Mouse (Mus musculus) liver, embryonic 14.5 days (tissue): ENCODE measurements around the gene Gm21961. TPM values are rescaled to one million over a fixed set of nuclear protein-coding genes. Genes with fewer than 3 reads are reported as not detected.
"Not testable (repeated sequence)": the region's sequence is repeated elsewhere in the genome, so short reads cannot be mapped to it uniquely, and the experiment has no call there.

Experiments
- ATAC-seq: fragments of 200-750 bp; cut with Nextera tagmentation; 2 replicates; pipeline ENCODE4 v1.8.0; 2017; ENCODE audit warnings: moderate number of reproducible peaks, mild to moderate bottlenecking, moderate library complexity; ENCODE audit not compliant: insufficient read depth
- DNase-seq, 3 experiments: peaks; one replicate each; pipeline ENCODE4 v3.0.0-alpha.2; 2012 to 2013; ENCODE audit warnings: low read depth in 3 of 3, low spot score in 3 of 3
- H3K27ac ChIP-seq: fragments of 300-500 bp; sonication (generic); 2 replicates; pipeline ENCODE4 v1.5.1; 2014; ENCODE audit warnings: moderate library complexity, mild to moderate bottlenecking, control low read depth, inconsistent platforms
- H3K27me3 ChIP-seq: fragments of 300-500 bp; sonication (generic); 2 replicates; pipeline ENCODE4 v1.6.1; 2014; ENCODE audit warnings: mild to moderate bottlenecking, low read length, moderate library complexity; ENCODE audit not compliant: control insufficient read depth, insufficient read depth
- H3K36me3 ChIP-seq: fragments of 300-500 bp; sonication (generic); replicated peaks from 2 replicates; pipeline ENCODE4 v1.6.1; 2014; ENCODE audit warnings: low read depth; ENCODE audit not compliant: control insufficient read depth, insufficient read depth
- H3K4me1 ChIP-seq, 2 experiments: fragments of 200-500 bp in 1 of 2; fragments of 300-500 bp in 1 of 2; sonication (generic) in 1 of 2; replicated peaks; 2 replicates each; pipeline ENCODE4 v1.6.1; 2012 to 2014; ENCODE audit warnings: antibody characterized with exemption in 1 of 2, inconsistent platforms in 1 of 2, low read length in 1 of 2; ENCODE audit not compliant: control insufficient read depth in 2 of 2, insufficient read depth in 2 of 2
- H3K4me2 ChIP-seq: fragments of 300-500 bp; sonication (generic); 2 replicates; pipeline ENCODE4 v1.6.1; 2014; ENCODE audit warnings: low read depth, mild to moderate bottlenecking, control low read depth, moderate library complexity
- H3K4me3 ChIP-seq, 2 experiments: fragments of 200-500 bp in 1 of 2; fragments of 300-500 bp in 1 of 2; sonication (generic) in 1 of 2; 2 replicates each; pipeline ENCODE4 v1.5.1; 2012 to 2014; ENCODE audit warnings: low read depth in 2 of 2, low read length in 2 of 2, mild to moderate bottlenecking in 2 of 2, control low read depth in 1 of 2, inconsistent platforms in 1 of 2, moderate library complexity in 1 of 2; ENCODE audit not compliant: insufficient read depth in 1 of 2
- H3K9ac ChIP-seq: fragments of 300-500 bp; sonication (generic); replicated peaks from 2 replicates; pipeline ENCODE4 v1.6.1; 2014; ENCODE audit warnings: mild to moderate bottlenecking, control low read depth, moderate library complexity
- H3K9me3 ChIP-seq: fragments of 300-500 bp; sonication (generic); 2 replicates; pipeline ENCODE4 v1.6.1; 2016; ENCODE audit warnings: low read length, mixed read lengths; ENCODE audit not compliant: control insufficient read depth
- CTCF ChIP-seq: IDR thresholded peaks from 2 replicates; pipeline ENCODE4 v1.5.1; 2016; ENCODE audit warnings: antibody characterized with exemption, low read depth, control low read depth
- EP300 ChIP-seq: IDR thresholded peaks from 2 replicates; pipeline ENCODE4 v1.6.1; 2016; ENCODE audit warnings: antibody characterized with exemption, low read depth
- WGBS: fragments of 180-500 bp; shearing (Covaris S2); extraction: QIAGEN DNeasy Blood & Tissue Kit; methylation state at CpG from one replicate; pipeline ENCODE4 v1.1.7; 2014; ENCODE audit not compliant: insufficient replicate concordance; 5-methylcytosine and 5-hydroxymethylcytosine counted together
- polyA plus RNA-seq, 2 experiments: library from polyadenylated mRNA; depleted of rRNA in 1 of 2; stranded (reverse) in 1 of 2; unstranded in 1 of 2; fragments of >200 nt; fragmentation: Nextera tagmentation in 1 of 2; extraction: Ambion mirVana in 1 of 2; gene quantifications; 2 replicates each; pipeline versions ENCODE4 v1.2.1 to v1.2.3; 2012 to 2014

The Gm21961 gene
- polyA plus RNA-seq (2012; rRNA removed) (not detected in 2 replicates), polyA plus RNA-seq (2014; fragmentation: Nextera tagmentation; extraction: Ambion mirVana) (not detected in 2 replicates)

GRCm38 (mm10) chr15:65014804-65015203 lies at the start of gene Gm21961:
TSS of gene Gm21961 (minus strand) at chr15:65014904.
- Histone ChIP-seq H3K4me2 (no peak within 1 kb of the TSS), H3K4me3 (no peak within 1 kb of the TSS), H3K9me3 (no peaks in the 10 kb centered on the region), H3K27me3 (no peaks in the 10 kb centered on the region), H3K36me3 (no peaks in the 10 kb centered on the region), H3K9ac (no peak within 1 kb of the TSS), H3K4me1 (no peaks in the 10 kb centered on the region), H3K27ac (no peak within 1 kb of the TSS)
- no peak for DNase-seq
- TF ChIP-seq EP300 (no peak), CTCF (no peak)
- ATAC-seq: no peak
- WGBS: 67% methylated on average over 5 of the region's 5 CpGs

- no peak overlapping the region for H3K4me2 ChIP-seq
- H3K4me3 ChIP-seq: no peak overlapping the region
- H3K27me3 ChIP-seq: no peaks in the 10 kb centered on the region
- H3K27ac ChIP-seq: no peak overlapping the region
- TF ChIP-seq EP300: no peak
- TF ChIP-seq CTCF: no peak
- no peaks in the 10 kb centered on the region for H3K36me3 ChIP-seq
- H3K9me3 ChIP-seq: no peaks in the 10 kb centered on the region
- no peaks in the 10 kb centered on the region for H3K4me1 ChIP-seq
- no peak for ATAC-seq
- 45% methylated on average over 4 of the region's 4 CpGs for WGBS
- H3K9ac ChIP-seq: no peak overlapping the region
- no peak for DNase-seq
Observed at GRCm38 (mm10) chr15:65041999-65042398, 27.3 kb upstream of the Gm21961 start.

- ATAC-seq, H3K4me3 ChIP-seq, H3K27me3 ChIP-seq: not testable (repeated sequence)
Observed at GRCm38 (mm10) chr15:65039216-65039615, 24.5 kb upstream of the Gm21961 start.

GRCm38 (mm10) chr15:65017971-65018370 lies 3.3 kb upstream of the Gm21961 start:
- H3K27me3 ChIP-seq: no peaks in the 10 kb centered on the region
- no peaks in the 10 kb centered on the region for H3K4me1 ChIP-seq
- TF ChIP-seq EP300 (no peak), CTCF (no peak)
- no peak overlapping the region for H3K27ac ChIP-seq
- no peaks in the 10 kb centered on the region for H3K36me3 ChIP-seq
- no peak for ATAC-seq
- 40% methylated on average over 1 of the region's 1 CpGs for WGBS
- DNase-seq: no peak
- no peak overlapping the region for H3K9ac ChIP-seq
- no peak overlapping the region for H3K4me3 ChIP-seq
- no peak overlapping the region for H3K4me2 ChIP-seq
- H3K9me3 ChIP-seq: no peaks in the 10 kb centered on the region

More at GRCm38 (mm10) chr15:65039216-65039615, 24.5 kb upstream of the Gm21961 start:
- not testable (repeated sequence) for H3K27ac ChIP-seq, H3K4me2 ChIP-seq, H3K9ac ChIP-seq, DNase-seq, H3K36me3 ChIP-seq, H3K9me3 ChIP-seq, H3K4me1 ChIP-seq

GRCm38 (mm10) chr15:65006177-65006576 lies 8.5 kb downstream of the Gm21961 start:
- Histone ChIP-seq H3K4me1 (no peaks in the 10 kb centered on the region), H3K36me3 (no peaks in the 10 kb centered on the region), H3K27ac (no peak overlapping the region), H3K9ac (no peak overlapping the region), H3K27me3 (no peaks in the 10 kb centered on the region), H3K4me3 (no peak overlapping the region), H3K4me2 (no peak overlapping the region), H3K9me3 (no peaks in the 10 kb centered on the region)
- ATAC-seq: no peak
- DNase-seq: no peak
- no peak for TF ChIP-seq CTCF

GRCm38 (mm10) chr15:64994498-64994897 lies 20.2 kb downstream of the Gm21961 start:
- no peaks in the 10 kb centered on the region for H3K9me3 ChIP-seq
- no peak for ATAC-seq
- H3K4me2 ChIP-seq: no peak overlapping the region
- no peak overlapping the region for H3K9ac ChIP-seq
- TF ChIP-seq CTCF (no peak), EP300 (no peak)
- H3K36me3 ChIP-seq: no peaks in the 10 kb centered on the region
- H3K27me3 ChIP-seq: no peaks in the 10 kb centered on the region
- no peak overlapping the region for H3K27ac ChIP-seq
- no peaks in the 10 kb centered on the region for H3K4me1 ChIP-seq
- DNase-seq: no peak
- no peak overlapping the region for H3K4me3 ChIP-seq
- 44% methylated on average over 4 of the region's 4 CpGs for WGBS
